Mouse (Mus musculus): ENCODE data around the gene Galm.

- TF ChIP-seq CTCF (IDR thresholded peaks at IDR 0.05; ENCODE audit: control insufficient read depth, insufficient read depth, insufficient read length) (no peak), MAX (IDR thresholded peaks at IDR 0.05) (no peak), MYOD1 (IDR thresholded peaks at IDR 0.05; ENCODE audit: control insufficient read depth, insufficient read length, low read depth) (no peak), FOSL1 (IDR thresholded peaks at IDR 0.05; ENCODE audit: insufficient read depth, low read length, poor library complexity, severe bottlenecking) (no peak), CEBPB (IDR thresholded peaks at IDR 0.05; ENCODE audit: low read depth) (no peak), USF1 (IDR thresholded peaks at IDR 0.05; ENCODE audit: low read depth) (no peak)
Observed at GRCm38 (mm10) chr17:80091879-80092549, 35.3 kb upstream of the Galm start.
